Mouse (Mus musculus) left cerebral cortex, adult 2 months (tissue): ENCODE measurements around the gene Cdh4. TPM values are rescaled to one million over a fixed set of nuclear protein-coding genes. Genes with fewer than 3 reads are reported as not detected.

Experiments used
- DNase-seq, 2 experiments: peaks; one replicate each; pipeline ENCODE4 v3.0.0; 2021 to 2022; ENCODE audit warnings: low spot score in 2 of 2, mixed read lengths in 1 of 2; ENCODE audit errors: extremely low spot score in 1 of 2
- H3K27ac ChIP-seq: fragments of 200-600 bp; 2 replicates; pipeline ENCODE4 v1.8.1; 2022
- H3K4me3 ChIP-seq: fragments of 200-600 bp; 2 replicates; pipeline ENCODE4 v1.8.1; 2022
- CTCF ChIP-seq: fragments of 200-600 bp; IDR thresholded peaks from 2 replicates; pipeline ENCODE4 v1.8.1; 2022; ENCODE audit warnings: antibody characterized with exemption, mild to moderate bottlenecking, moderate library complexity
- intact Hi-C: fragments of 180-260 bp; cut with DNase I; formaldehyde crosslinking; loops from one replicate; pipeline ENCODE4 v1.15.1; 2025
- total RNA-seq, 2 experiments: library from RNA; stranded (reverse); gene quantifications; 2 replicates each; pipeline ENCODE4 v1.2.3; 2021

The Cdh4 gene
- total RNA-seq, 2 experiments from 2014 or later, result 24.4 to 30.6 TPM

GRCm38 (mm10) chr2:179929166-179929565 lies 486.9 kb downstream of the Cdh4 start:
- no peak for TF ChIP-seq CTCF
- intact Hi-C loops, result no loop called here
- Histone ChIP-seq H3K27ac (no peak overlapping the region), H3K4me3 (no peak overlapping the region)
- DNase-seq, result no peak

GRCm38 (mm10) chr2:179931741-179932140 lies 489.5 kb downstream of the Cdh4 start:
- no peak for DNase-seq
- H3K4me3 ChIP-seq, result no peak overlapping the region
- H3K27ac ChIP-seq, result no peak overlapping the region
- TF ChIP-seq CTCF, result no peak
- intact Hi-C loops, result loop anchor here (5.0 kb wide), 1 partner anchor 41 kb away; no protein-coding TSS in a partner anchor

DNA sequence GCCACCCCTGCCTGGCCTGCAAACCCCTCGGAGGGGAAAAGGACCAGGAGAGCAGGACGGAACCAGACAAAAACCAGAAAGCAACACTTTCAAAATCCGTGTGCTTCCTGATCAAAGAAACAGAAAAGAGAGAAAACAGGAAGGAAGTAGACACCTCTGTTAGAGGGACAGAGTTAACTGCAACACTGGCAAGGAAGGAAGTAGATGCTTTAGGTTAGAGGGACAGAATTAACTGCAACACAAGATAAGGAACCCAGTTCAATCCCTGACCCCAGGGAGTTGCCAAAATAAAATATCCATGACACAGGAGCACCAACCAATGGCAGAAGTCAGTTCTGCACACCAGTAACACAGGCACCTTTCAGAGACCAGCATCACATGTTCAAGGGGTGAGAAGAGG lies 491.9 kb downstream of the Cdh4 start:
- no peak for DNase-seq
- Histone ChIP-seq H3K4me3 (no peak overlapping the region), H3K27ac (no peak overlapping the region)
- intact Hi-C loops, result loop anchor here (5.0 kb wide), 1 partner anchor 38 kb away; no protein-coding TSS in a partner anchor
- TF ChIP-seq CTCF, result no peak

GRCm38 (mm10) chr2:179937091-179937490 lies 494.9 kb downstream of the Cdh4 start:
- TF ChIP-seq CTCF, result no peak
- DNase-seq, result no peak
- H3K4me3 ChIP-seq, result no peak overlapping the region
- no peak overlapping the region for H3K27ac ChIP-seq
- intact Hi-C loops, result no loop called here

DNA sequence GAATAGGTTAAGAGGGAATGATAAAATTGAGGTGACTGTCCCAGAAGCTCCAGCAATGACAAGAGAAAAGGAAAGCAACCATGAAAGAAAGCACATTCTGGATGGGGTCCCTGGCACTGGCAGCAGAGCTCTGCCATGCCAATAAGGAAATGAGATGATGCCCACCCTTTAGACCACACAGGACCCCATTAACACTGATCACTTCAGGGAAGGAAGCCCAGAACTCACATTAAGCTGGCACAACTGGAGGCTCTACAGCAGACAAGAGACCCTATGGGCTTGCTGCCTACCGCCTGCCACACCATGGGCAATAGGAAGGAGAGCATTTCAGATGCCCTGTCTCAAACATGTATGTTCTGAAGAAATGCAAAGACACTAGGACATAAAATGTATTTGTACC lies 499.5 kb downstream of the Cdh4 start:
- H3K27ac ChIP-seq, result no peak overlapping the region
- no peak for TF ChIP-seq CTCF
- no peak for DNase-seq
- no peak overlapping the region for H3K4me3 ChIP-seq
- intact Hi-C loops, result no loop called here

DNA sequence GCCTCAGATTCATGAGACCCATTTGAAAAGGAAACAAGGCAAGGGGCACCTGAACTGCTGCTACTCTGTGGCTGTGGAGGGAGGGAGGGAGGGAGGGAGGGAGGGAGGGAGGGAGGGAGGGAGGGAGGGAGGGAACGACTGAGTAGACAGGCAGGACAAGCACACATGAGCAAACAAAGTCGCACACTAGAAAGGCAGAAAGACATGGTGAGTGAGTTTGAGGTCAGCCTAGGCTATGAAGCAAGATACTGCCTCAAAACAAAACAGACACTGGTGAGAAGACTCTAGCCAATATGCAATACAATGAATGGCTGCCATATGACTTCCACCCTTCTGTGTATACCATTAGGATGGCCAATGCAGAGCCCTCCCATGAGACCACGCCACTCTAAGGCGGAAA lies 502.8 kb downstream of the Cdh4 start:
- no peak for TF ChIP-seq CTCF
- DNase-seq, result no peak
- H3K27ac ChIP-seq, result no peak overlapping the region
- no peak overlapping the region for H3K4me3 ChIP-seq
- intact Hi-C loops, result no loop called here

GRCm38 (mm10) chr2:179946496-179946895 lies 504.3 kb downstream of the Cdh4 start:
- no peak for TF ChIP-seq CTCF
- Histone ChIP-seq H3K27ac (no peak overlapping the region), H3K4me3 (no peak overlapping the region)
- DNase-seq, result no peak
- intact Hi-C loops, result no loop called here

DNA sequence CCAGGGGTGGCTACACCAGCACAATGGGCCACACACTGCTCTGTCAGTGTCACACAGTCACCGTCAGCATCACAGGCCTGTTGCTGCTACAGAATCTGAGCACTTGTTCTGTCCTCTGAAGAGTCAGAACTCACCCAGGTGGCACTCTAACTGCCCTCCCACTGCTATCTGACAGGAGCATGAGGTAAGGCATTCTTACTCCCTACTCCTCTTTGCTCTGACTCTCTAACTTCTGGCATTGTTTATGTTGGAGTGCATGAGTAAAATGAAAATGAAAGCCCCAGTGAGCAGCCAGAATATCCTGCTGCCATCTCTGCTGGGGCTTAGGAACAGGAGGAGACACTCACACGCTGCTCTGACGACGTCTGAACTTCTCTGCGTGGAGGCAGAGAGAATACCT lies 505.4 kb downstream of the Cdh4 start:
- no peak for TF ChIP-seq CTCF
- intact Hi-C loops, result no loop called here
- DNase-seq, result no peak
- Histone ChIP-seq H3K4me3 (no peak overlapping the region), H3K27ac (no peak overlapping the region)

- no peak overlapping the region for H3K27ac ChIP-seq
- intact Hi-C loops, result no loop called here
- TF ChIP-seq CTCF, result no peak
- H3K4me3 ChIP-seq, result no peak overlapping the region
- DNase-seq, result no peak
These were observed 506.6 kb downstream of the Cdh4 start for GRCm38 (mm10) chr2:179948820-179949219.
